Mouse (Mus musculus) liver, embryonic 16.5 days (tissue): ENCODE data around the gene Il27. TPM values are rescaled to one million over a fixed set of nuclear protein-coding genes. Genes with fewer than 3 reads are reported as not detected.

Experiments
- ATAC-seq: fragments of 200-750 bp; cut with Nextera tagmentation; 2 replicates; pipeline ENCODE4 v1.8.0; 2017; ENCODE audit warnings: low read depth, mild to moderate bottlenecking, moderate number of reproducible peaks, moderate library complexity
- H3K27ac ChIP-seq: fragments of 300-500 bp; sonication (generic); 2 replicates; pipeline ENCODE4 v1.5.1; 2014; ENCODE audit warnings: mild to moderate bottlenecking, low read length
- H3K27me3 ChIP-seq: fragments of 300-500 bp; sonication (generic); 2 replicates; pipeline ENCODE4 v1.6.1; 2014; ENCODE audit warnings: low read depth, low read length, mixed read lengths; ENCODE audit not compliant: control insufficient read depth, insufficient read depth
- H3K36me3 ChIP-seq: fragments of 300-500 bp; sonication (generic); 2 replicates; pipeline ENCODE4 v1.6.1; 2014; ENCODE audit warnings: mild to moderate bottlenecking; ENCODE audit not compliant: control insufficient read depth, insufficient read depth
- H3K4me1 ChIP-seq: fragments of 300-500 bp; sonication (generic); 2 replicates; pipeline ENCODE4 v1.6.1; 2014; ENCODE audit warnings: low read depth, low read length, mixed read lengths; ENCODE audit not compliant: control insufficient read depth
- H3K4me2 ChIP-seq: fragments of 300-500 bp; sonication (generic); 2 replicates; pipeline ENCODE4 v1.6.1; 2014; ENCODE audit warnings: low read depth, low read length, mixed read lengths
- H3K4me3 ChIP-seq: fragments of 300-500 bp; sonication (generic); 2 replicates; pipeline ENCODE4 v1.5.1; 2014; ENCODE audit warnings: low read depth, mild to moderate bottlenecking, low read length
- H3K9ac ChIP-seq: fragments of 300-500 bp; sonication (generic); 2 replicates; pipeline ENCODE4 v1.6.1; 2014; ENCODE audit warnings: low read depth, low read length
- H3K9me3 ChIP-seq: fragments of 300-500 bp; sonication (generic); replicated peaks from 2 replicates; pipeline ENCODE4 v1.6.1; 2016; ENCODE audit warnings: low read length; ENCODE audit not compliant: control insufficient read depth
- WGBS: fragments of 180-500 bp; shearing (Covaris S2); extraction: QIAGEN DNeasy Blood & Tissue Kit; methylation state at CpG from one replicate; pipeline ENCODE4 v1.1.7; 2014; ENCODE audit not compliant: insufficient replicate concordance; 5-methylcytosine and 5-hydroxymethylcytosine counted together
- polyA plus RNA-seq: library from polyadenylated mRNA; unstranded; fragments of >200 nt; fragmentation: Nextera tagmentation; extraction: Ambion mirVana; gene quantifications from 2 replicates; pipeline ENCODE4 v1.2.1, GENCODE M21; 2015

Gene Il27
- polyA plus RNA-seq, 1 experiment from 2014 or later, result 0.27 TPM

GRCm38 (mm10) chr7:126629915-126630314 is 35.2 kb upstream of the Il27 start:
- WGBS, result 44% methylated on average over 3 of the region's 3 CpGs
- no peak for ATAC-seq
- Histone ChIP-seq H3K27ac (no peak overlapping the region), H3K9me3 (no peaks in the 10 kb centered on the region), H3K27me3 (no peaks in the 10 kb centered on the region), H3K9ac (no peak overlapping the region), H3K4me3 (no peak overlapping the region), H3K36me3 (no peaks in the 10 kb centered on the region), H3K4me2 (no peak overlapping the region), H3K4me1 (peaks cover 10% of the 10 kb centered on the region)

DNA sequence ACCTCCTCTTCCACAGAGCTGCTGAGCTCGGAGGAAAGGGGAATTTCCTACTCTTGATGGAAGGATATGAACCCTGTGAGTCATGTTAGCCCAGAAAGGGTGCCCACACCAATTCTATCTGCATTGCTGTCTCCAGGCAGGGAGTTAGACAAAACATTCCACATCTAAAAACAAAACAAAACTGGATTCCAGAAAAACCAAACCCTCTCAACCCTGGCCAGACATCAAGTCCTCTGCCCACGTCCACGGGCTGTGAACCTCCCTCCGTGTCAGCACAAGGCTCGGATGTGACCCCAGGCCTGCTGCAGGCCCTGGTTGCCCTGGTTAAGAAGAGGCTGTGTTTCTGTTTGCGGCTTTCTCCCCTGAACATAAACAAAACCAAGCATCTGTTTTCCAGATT is 33.4 kb upstream of the Il27 start:
- H3K36me3 ChIP-seq, result no peaks in the 10 kb centered on the region
- H3K4me2 ChIP-seq, result no peak overlapping the region
- no peaks in the 10 kb centered on the region for H3K27me3 ChIP-seq
- peaks cover 18% of the 10 kb centered on the region for H3K4me1 ChIP-seq
- no peak for ATAC-seq
- H3K4me3 ChIP-seq, result no peak overlapping the region
- H3K9ac ChIP-seq, result no peak overlapping the region
- 61% methylated on average over 6 of the region's 6 CpGs for WGBS
- no peak overlapping the region for H3K27ac ChIP-seq
- no peaks in the 10 kb centered on the region for H3K9me3 ChIP-seq

DNA sequence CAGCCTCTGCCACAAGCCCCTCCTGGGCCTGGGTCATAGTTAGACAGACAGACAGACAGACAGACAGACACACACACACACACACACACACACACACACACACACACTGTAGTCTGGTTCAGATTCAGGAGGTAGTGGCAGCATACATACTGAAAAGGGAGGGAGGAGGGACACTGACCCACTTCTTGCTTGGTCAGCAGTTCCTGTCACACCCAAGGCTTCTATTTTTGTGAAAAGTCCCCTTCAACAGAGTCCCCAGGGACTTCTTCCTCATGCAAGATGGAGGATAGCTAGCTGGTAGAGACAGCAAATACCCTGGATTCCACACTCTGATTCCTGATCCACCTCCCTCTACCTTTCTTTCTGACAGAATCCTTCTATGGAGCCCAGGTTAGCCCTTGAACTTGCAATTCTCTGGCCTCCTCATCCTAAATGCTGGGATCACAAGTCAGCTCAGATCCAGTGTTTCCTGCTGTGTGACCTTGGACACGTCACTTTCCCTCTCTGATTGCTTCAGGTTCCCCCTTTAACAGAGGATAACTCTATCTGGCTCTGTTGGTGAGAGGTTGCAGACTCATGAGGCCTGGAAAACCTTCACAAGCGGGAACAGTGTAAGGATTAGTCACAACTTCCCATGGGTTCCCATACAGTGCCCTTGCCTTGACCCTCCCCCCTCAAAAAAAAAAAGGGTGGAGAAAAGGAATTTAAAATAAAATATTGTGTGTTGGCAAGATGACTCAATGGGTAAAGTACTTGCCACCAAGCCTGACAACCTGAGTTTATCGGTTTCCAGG is 31.3 kb upstream of the Il27 start:
- H3K27ac ChIP-seq, result no peak overlapping the region
- H3K4me1 ChIP-seq, result peaks cover 25% of the 10 kb centered on the region
- H3K27me3 ChIP-seq, result no peaks in the 10 kb centered on the region
- no peak overlapping the region for H3K4me3 ChIP-seq
- ATAC-seq, result no peak
- no peak overlapping the region for H3K9ac ChIP-seq
- no peak overlapping the region; the same call in 1 of the 2 replicates for H3K4me2 ChIP-seq
- no peaks in the 10 kb centered on the region for H3K36me3 ChIP-seq
- WGBS, result 61% methylated on average over 3 of the region's 3 CpGs
- H3K9me3 ChIP-seq, result no peaks in the 10 kb centered on the region

DNA sequence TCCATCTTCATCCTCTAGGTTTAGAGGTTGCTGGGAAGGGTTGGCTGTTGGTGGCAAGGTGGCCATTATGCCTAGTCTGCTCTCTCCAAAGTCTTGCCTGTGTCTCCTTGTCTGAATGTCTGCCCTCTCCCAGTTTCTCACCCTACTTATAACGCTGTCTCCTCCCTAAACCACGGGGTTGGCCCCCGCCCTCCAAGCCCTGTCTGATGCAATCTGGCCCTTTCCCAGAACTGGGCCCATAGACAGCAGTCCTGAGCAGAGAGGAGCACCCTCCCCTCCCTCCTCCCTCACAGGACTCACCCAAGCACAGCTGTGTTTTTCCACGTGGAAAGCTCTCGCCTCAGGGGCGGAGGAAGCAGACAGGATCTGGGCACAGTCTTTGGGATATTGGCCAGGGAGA is 30.6 kb upstream of the Il27 start:
- Histone ChIP-seq H3K36me3 (no peaks in the 10 kb centered on the region), H3K4me3 (peak overlapping the region; percentile 18; the same call in 1 of the 2 replicates), H3K9ac (no peak overlapping the region), H3K27ac (no peak overlapping the region), H3K27me3 (no peaks in the 10 kb centered on the region), H3K9me3 (no peaks in the 10 kb centered on the region), H3K4me2 (peak overlapping the region; percentile 17; the same call in 1 of the 2 replicates), H3K4me1 (peaks cover 25% of the 10 kb centered on the region)
- peak; percentile 88 for ATAC-seq
- WGBS, result 10% methylated on average over 6 of the region's 6 CpGs

DNA sequence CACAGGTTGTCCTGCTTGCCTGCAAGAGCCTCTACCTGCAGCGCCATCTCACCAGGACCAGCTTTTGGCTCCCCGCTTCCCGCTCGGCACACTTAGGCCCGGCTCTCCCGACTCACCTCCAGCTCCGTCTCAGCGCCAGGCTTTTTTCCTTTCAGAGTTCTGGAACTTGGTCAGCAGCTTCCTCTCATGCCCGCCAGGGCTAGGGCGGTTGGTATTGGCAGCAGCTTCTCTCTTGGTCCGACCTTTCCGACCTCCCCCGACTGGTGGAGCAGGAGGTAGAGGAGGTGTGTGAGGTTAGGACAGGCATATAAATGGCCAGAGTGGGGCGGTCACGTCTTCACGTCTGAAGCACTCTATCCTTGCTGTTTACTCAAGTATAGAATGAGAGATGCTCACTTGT is 30.0 kb upstream of the Il27 start:
- no peaks in the 10 kb centered on the region for H3K27me3 ChIP-seq
- H3K36me3 ChIP-seq, result no peaks in the 10 kb centered on the region
- no peak overlapping the region for H3K9ac ChIP-seq
- ATAC-seq, result no peak
- peak overlapping the region; percentile 17; the same call in 1 of the 2 replicates for H3K4me2 ChIP-seq
- H3K9me3 ChIP-seq, result no peaks in the 10 kb centered on the region
- WGBS, result 78% methylated on average over 16 of the region's 16 CpGs
- no peak overlapping the region for H3K27ac ChIP-seq
- peak overlapping the region; percentile 18; the same call in 1 of the 2 replicates for H3K4me3 ChIP-seq
- peaks cover 25% of the 10 kb centered on the region for H3K4me1 ChIP-seq

DNA sequence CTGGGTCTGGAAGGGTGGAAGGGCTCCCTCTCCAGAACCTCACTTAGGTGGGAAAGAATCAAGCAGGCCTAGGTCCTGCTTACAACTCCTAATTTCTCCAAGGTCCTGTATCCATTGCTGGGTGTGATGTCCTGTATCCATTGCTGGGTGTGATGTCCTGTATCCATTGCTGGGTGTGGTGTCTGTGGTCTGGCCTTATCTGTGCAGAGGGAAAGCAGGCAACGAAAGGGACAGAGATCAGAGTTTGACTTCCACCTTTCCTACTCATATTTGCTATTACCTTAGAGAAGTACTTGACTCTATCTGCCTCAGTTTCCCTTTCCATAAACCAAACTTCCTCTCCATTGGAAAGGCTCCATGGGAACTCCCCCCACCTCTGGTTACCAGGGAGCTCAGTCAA is 28.6 kb upstream of the Il27 start:
- Histone ChIP-seq H3K27ac (no peak overlapping the region), H3K36me3 (no peaks in the 10 kb centered on the region), H3K9me3 (no peaks in the 10 kb centered on the region), H3K9ac (no peak overlapping the region), H3K27me3 (no peaks in the 10 kb centered on the region), H3K4me1 (peaks cover 25% of the 10 kb centered on the region), H3K4me2 (no peak overlapping the region), H3K4me3 (no peak overlapping the region)
- 20% methylated on average over 1 of the region's 1 CpGs for WGBS
- no peak for ATAC-seq

- H3K9ac ChIP-seq, result no peak overlapping the region
- no peak overlapping the region; the same call in 1 of the 2 replicates for H3K27ac ChIP-seq
- no peak for ATAC-seq
- H3K4me1 ChIP-seq, result peaks cover 25% of the 10 kb centered on the region
- no peak overlapping the region for H3K4me3 ChIP-seq
- no peak overlapping the region for H3K4me2 ChIP-seq
- no peaks in the 10 kb centered on the region for H3K36me3 ChIP-seq
- no peaks in the 10 kb centered on the region for H3K27me3 ChIP-seq
- no peaks in the 10 kb centered on the region for H3K9me3 ChIP-seq
- WGBS, result 48% methylated on average over 9 of the region's 9 CpGs
Observed at GRCm38 (mm10) chr7:126621452-126622359, 27.0 kb upstream of the Il27 start.

GRCm38 (mm10) chr7:126619559-126620275 is 25.0 kb upstream of the Il27 start:
- peaks cover 13% of the 10 kb centered on the region for H3K4me1 ChIP-seq
- no peaks in the 10 kb centered on the region for H3K36me3 ChIP-seq
- H3K4me3 ChIP-seq, result no peak overlapping the region
- no peaks in the 10 kb centered on the region for H3K9me3 ChIP-seq
- WGBS, result 65% methylated on average over 10 of the region's 10 CpGs
- H3K9ac ChIP-seq, result no peak overlapping the region
- no peak overlapping the region for H3K27ac ChIP-seq
- no peak for ATAC-seq
- H3K27me3 ChIP-seq, result no peaks in the 10 kb centered on the region
- no peak overlapping the region for H3K4me2 ChIP-seq
